Mouse (Mus musculus) regulatory T cell (primary cell): ENCODE measurements around the gene Ncbp3.

Experiments
- in situ Hi-C: fragments of 300-600 bp; cut with MboI, MseI; formaldehyde crosslinking; loops from one replicate; pipeline ENCODE4 v1.15.1; 2025; ENCODE audit warnings: high pct_unique_total_duplicates

Gene Ncbp3

GRCm38 (mm10) chr11:73030821-73031498 is 16.6 kb upstream of the Ncbp3 start:
- in situ Hi-C loops: no loop called here

GRCm38 (mm10) chr11:73031536-73031935 is 16.0 kb upstream of the Ncbp3 start:
- in situ Hi-C loops: no loop called here

GRCm38 (mm10) chr11:73036077-73036476 is 11.5 kb upstream of the Ncbp3 start:
- in situ Hi-C loops: no loop called here

GRCm38 (mm10) chr11:73036889-73037288 is 10.7 kb upstream of the Ncbp3 start:
- in situ Hi-C loops: no loop called here

GRCm38 (mm10) chr11:73037691-73038090 is 9.9 kb upstream of the Ncbp3 start:
- in situ Hi-C loops: no loop called here

GRCm38 (mm10) chr11:73039102-73039799 is 8.3 kb upstream of the Ncbp3 start:
- in situ Hi-C loops: no loop called here

GRCm38 (mm10) chr11:73044229-73044755 is 3.3 kb upstream of the Ncbp3 start:
- in situ Hi-C loops: no loop called here

- in situ Hi-C loops: no loop called here
These were observed 2.8 kb upstream of the Ncbp3 start for GRCm38 (mm10) chr11:73044789-73045188.

- in situ Hi-C loops: no loop called here
These were observed 670 bp downstream of the Ncbp3 start for GRCm38 (mm10) chr11:73048030-73048876.

- in situ Hi-C loops: no loop called here
These were observed 1.8 kb downstream of the Ncbp3 start for GRCm38 (mm10) chr11:73049335-73049734.

- in situ Hi-C loops: no loop called here
These were observed 5.2 kb downstream of the Ncbp3 start for GRCm38 (mm10) chr11:73052795-73053194.

GRCm38 (mm10) chr11:73057701-73058100 is 10.1 kb downstream of the Ncbp3 start:
- in situ Hi-C loops: no loop called here

GRCm38 (mm10) chr11:73059630-73060029 is 12.0 kb downstream of the Ncbp3 start:
- in situ Hi-C loops: no loop called here

GRCm38 (mm10) chr11:73061413-73061812 is 13.8 kb downstream of the Ncbp3 start:
- in situ Hi-C loops: no loop called here

GRCm38 (mm10) chr11:73071839-73072238 is 24.3 kb downstream of the Ncbp3 start:
- in situ Hi-C loops: loop anchor here (5.0 kb wide), 1 partner anchor 40 kb away; no protein-coding TSS in a partner anchor

GRCm38 (mm10) chr11:73076295-73076694 is 28.7 kb downstream of the Ncbp3 start:
- in situ Hi-C loops: no loop called here

GRCm38 (mm10) chr11:73076733-73077132 is 29.1 kb downstream of the Ncbp3 start:
- in situ Hi-C loops: no loop called here

GRCm38 (mm10) chr11:73077211-73077720 is 29.7 kb downstream of the Ncbp3 start:
- in situ Hi-C loops: no loop called here

- in situ Hi-C loops: no loop called here
These were observed 31.0 kb downstream of the Ncbp3 start for GRCm38 (mm10) chr11:73078615-73079014.

GRCm38 (mm10) chr11:73080306-73080705 is 32.7 kb downstream of the Ncbp3 start:
- in situ Hi-C loops: no loop called here

GRCm38 (mm10) chr11:73084303-73084702 is 36.7 kb downstream of the Ncbp3 start:
- in situ Hi-C loops: no loop called here

GRCm38 (mm10) chr11:73084804-73085231 is 37.2 kb downstream of the Ncbp3 start:
- in situ Hi-C loops: no loop called here
